Mouse (Mus musculus) cerebellum, adult 2 months (tissue): Measurements from ENCODE around the gene Plcb3.

Experiments used
- CTCF ChIP-seq: fragments of 200-500 bp; IDR thresholded peaks from 2 replicates; pipeline ENCODE4 v1.5.1; 2011; ENCODE audit warnings: low read depth, mild to moderate bottlenecking, control low read depth, low read length, moderate library complexity, borderline replicate concordance; ENCODE audit not compliant: insufficient read depth
- POLR2A ChIP-seq: fragments of 200-500 bp; IDR thresholded peaks from 2 replicates; pipeline ENCODE4 v1.6.1; 2011; ENCODE audit warnings: low read length, control low read depth, borderline replicate concordance; ENCODE audit not compliant: insufficient read depth

GRCm38 (mm10) chr19:6977759-6978638, 1.7 kb upstream of the Plcb3 start:
- TF ChIP-seq POLR2A (no peak), CTCF (no peak)
